ENCODE assay signal across 19 mouse cellular contexts in genomic region chr4:125977768-125978167, GRCm38 (mm10). TPM values are rescaled to one million over a fixed set of nuclear protein-coding genes. Genes with fewer than 3 reads are reported as not detected.
DNase-seq lines count a peak whose midpoint lies in the region; ATAC-seq and TF ChIP-seq lines count a peak whose summit lies in the region.
"Had no signal": no experiment of that assay in that cellular context is flagged by ENCODE, and none has a peak within 500 bp of the region (broad histone marks: within the 10 kb centered on the region; RNA-seq: fewer than 3 reads in every experiment).

No protein-coding gene starts in this region.

- no peak for TF ChIP-seq EP300 in lung, postnatal 0 days (IDR thresholded peaks at IDR 0.05)

- WGBS in forebrain, embryonic 11.5 days: 66% methylated on average over 9 of the region's 9 CpGs
- WGBS in forebrain, embryonic 16.5 days: 61% methylated on average over 9 of the region's 9 CpGs
- WGBS in lung, postnatal 0 days: 58% methylated on average over 9 of the region's 9 CpGs
- WGBS in midbrain, postnatal 0 days: 72% methylated on average over 9 of the region's 9 CpGs

- no peaks in the 10 kb centered on the region for H3K9me3 ChIP-seq in forebrain, embryonic 11.5 days (ENCODE audit: control insufficient read depth, low read length)
- no peaks in the 10 kb centered on the region for H3K9me3 ChIP-seq in forebrain, embryonic 16.5 days (ENCODE audit: control insufficient read depth, low read length)
- no peaks in the 10 kb centered on the region for H3K9me3 ChIP-seq in lung, postnatal 0 days (ENCODE audit: low read length)
- H3K9me3 ChIP-seq in midbrain, postnatal 0 days (ENCODE audit: low read length): no peaks in the 10 kb centered on the region
- H3K9me3 ChIP-seq: limb, embryonic 15.5 days; midbrain, embryonic 12.5 days had no signal

- no peak overlapping the region for H3K4me2 ChIP-seq in forebrain, embryonic 11.5 days (ENCODE audit: low read depth, low read length, severe bottlenecking)
- no peak overlapping the region for H3K4me2 ChIP-seq in forebrain, embryonic 16.5 days (ENCODE audit: low read length)
- H3K4me2 ChIP-seq in lung, postnatal 0 days (replicated peaks; ENCODE audit: low read depth, low read length): no peak overlapping the region
- H3K4me2 ChIP-seq in midbrain, postnatal 0 days (ENCODE audit: low read depth, low read length, poor library complexity, severe bottlenecking): no peak overlapping the region
- H3K4me2 ChIP-seq: heart, embryonic 13.5 days; limb, embryonic 15.5 days; midbrain, embryonic 12.5 days had no signal

- no peaks in the 10 kb centered on the region for H3K27me3 ChIP-seq in forebrain, embryonic 11.5 days (ENCODE audit: control insufficient read depth, insufficient read depth, low read length)
- no peaks in the 10 kb centered on the region for H3K27me3 ChIP-seq in forebrain, embryonic 16.5 days (replicated peaks; ENCODE audit: control insufficient read depth, insufficient read depth, low read length)
- H3K27me3 ChIP-seq in lung, postnatal 0 days (replicated peaks; ENCODE audit: insufficient read depth, low read length): no peaks in the 10 kb centered on the region
- H3K27me3 ChIP-seq in midbrain, postnatal 0 days (ENCODE audit: insufficient read depth, low read length): no peaks in the 10 kb centered on the region
- H3K27me3 ChIP-seq: limb, embryonic 15.5 days had no signal

- peak; percentile 60 for DNase-seq in forebrain, embryonic 11.5 days (ENCODE audit: low spot score)
- peak; percentile 10 to 35 for DNase-seq in lung, postnatal 4 days
- DNase-seq in lung, postnatal 0 days (ENCODE audit: low spot score): no peak
- DNase-seq in ES-CJ7 (ENCODE audit: low read depth, low spot score): peak; percentile 72
- no peak for DNase-seq in midbrain, postnatal 0 days (ENCODE audit: low spot score)
- DNase-seq: adrenal gland, adult 8-10 months; cerebellum, adult 9-11 months; heart, postnatal 4 days; lung, postnatal 14 days had no signal

- H3K4me1 ChIP-seq in forebrain, embryonic 11.5 days (replicated peaks; ENCODE audit: control insufficient read depth, insufficient read depth, low read length): 0 out of 2 replicates have a peak, but pooled peaks cover 2% of the 10 kb centered on the region
- H3K4me1 ChIP-seq in forebrain, embryonic 16.5 days (replicated peaks; ENCODE audit: control insufficient read depth, insufficient read depth, low read length): no peaks in the 10 kb centered on the region
- H3K4me1 ChIP-seq in lung, postnatal 0 days (ENCODE audit: insufficient read depth, low read depth, low read length): no peaks in the 10 kb centered on the region
- no peaks in the 10 kb centered on the region for H3K4me1 ChIP-seq in midbrain, postnatal 0 days (ENCODE audit: insufficient read depth, low read length)
- H3K4me1 ChIP-seq: heart, embryonic 13.5 days; limb, embryonic 15.5 days had no signal

- ATAC-seq in forebrain, embryonic 11.5 days (replicated peaks; ENCODE audit: low FRiP score): no peak
- ATAC-seq in forebrain, embryonic 16.5 days: no peak
- ATAC-seq in lung, postnatal 0 days: no peak
- ATAC-seq in granulocyte monocyte progenitor cell, adult 5-6 weeks (replicated peaks; ENCODE audit: poor library complexity, severe bottlenecking): peak; percentile 71
- no peak for ATAC-seq in erythroid progenitor cell, adult 5-6 weeks (replicated peaks; ENCODE audit: low FRiP score, poor library complexity, severe bottlenecking)
- ATAC-seq in midbrain, postnatal 0 days (ENCODE audit: low FRiP score): no peak
- ATAC-seq: inflammation-experienced regulatory T-cells, adult 6 months; Patski had no signal

- H3K4me3 ChIP-seq in forebrain, embryonic 11.5 days (ENCODE audit: low read depth, low read length): no peak overlapping the region
- H3K4me3 ChIP-seq in forebrain, embryonic 16.5 days (replicated peaks; ENCODE audit: low read length): no peak overlapping the region
- no peak overlapping the region for H3K4me3 ChIP-seq in lung, postnatal 0 days (ENCODE audit: low read depth, low read length)
- H3K4me3 ChIP-seq in midbrain, postnatal 0 days (ENCODE audit: low read depth, low read length): no peak overlapping the region
- H3K4me3 ChIP-seq: heart, embryonic 13.5 days; limb, embryonic 15.5 days; midbrain, embryonic 12.5 days; myocyte had no signal

- no peak overlapping the region for H3K27ac ChIP-seq in forebrain, embryonic 11.5 days (ENCODE audit: low read depth, low read length)
- H3K27ac ChIP-seq in forebrain, embryonic 16.5 days (ENCODE audit: low read length): no peak overlapping the region
- no peak overlapping the region for H3K27ac ChIP-seq in lung, postnatal 0 days (ENCODE audit: low read length)
- no peak overlapping the region for H3K27ac ChIP-seq in midbrain, postnatal 0 days (ENCODE audit: low read depth, low read length)
- H3K27ac ChIP-seq: heart, embryonic 13.5 days; limb, embryonic 15.5 days; midbrain, embryonic 12.5 days; stomach, postnatal 0 days had no signal

- no peaks in the 10 kb centered on the region for H3K36me3 ChIP-seq in forebrain, embryonic 11.5 days (ENCODE audit: control insufficient read depth, insufficient read depth, low read length)
- no peaks in the 10 kb centered on the region for H3K36me3 ChIP-seq in forebrain, embryonic 16.5 days (ENCODE audit: control insufficient read depth, insufficient read depth)
- H3K36me3 ChIP-seq in lung, postnatal 0 days (ENCODE audit: insufficient read depth, low read length): no peaks in the 10 kb centered on the region
- H3K36me3 ChIP-seq in midbrain, postnatal 0 days (ENCODE audit: insufficient read depth, low read length): no peaks in the 10 kb centered on the region
- H3K36me3 ChIP-seq: heart, embryonic 13.5 days; limb, embryonic 15.5 days; midbrain, embryonic 12.5 days had no signal

- TF ChIP-seq CTCF in lung, postnatal 0 days (IDR thresholded peaks at IDR 0.05): no peak
- TF ChIP-seq CTCF in midbrain, postnatal 0 days (IDR thresholded peaks at IDR 0.05): no peak

- no peak overlapping the region for H3K9ac ChIP-seq in forebrain, embryonic 11.5 days (ENCODE audit: low read length)
- H3K9ac ChIP-seq in forebrain, embryonic 16.5 days (replicated peaks; ENCODE audit: low read depth, low read length): no peak overlapping the region
- H3K9ac ChIP-seq in lung, postnatal 0 days (replicated peaks; ENCODE audit: low read depth): no peak overlapping the region
- H3K9ac ChIP-seq in midbrain, postnatal 0 days (replicated peaks; ENCODE audit: low read length, poor library complexity, severe bottlenecking): no peak overlapping the region
- H3K9ac ChIP-seq: heart, embryonic 13.5 days; limb, embryonic 15.5 days; midbrain, embryonic 12.5 days had no signal

RNA-seq across cellular contexts. Expression of gene Csf3r, which starts 46.6 kb away (rescaled TPM):
- polyA plus RNA-seq in forebrain, embryonic 11.5 days (2014; fragmentation: Nextera tagmentation; extraction: Ambion mirVana): 0.48 and 0.57 TPM in 2 replicates
- 0.53 and 0.70 TPM in 2 replicates for polyA plus RNA-seq in forebrain, embryonic 16.5 days (2015; fragmentation: Nextera tagmentation; extraction: Ambion mirVana)
- 3.4 and 3.7 TPM in 2 replicates for polyA plus RNA-seq in lung, postnatal 0 days (2015; fragmentation: Nextera tagmentation; extraction: Ambion mirVana)
- total RNA-seq in granulocyte monocyte progenitor cell, adult 5-6 weeks (2014; fragmentation: Nextera tagmentation): 111 and 141 TPM in 2 replicates
- total RNA-seq in granulocyte monocyte progenitor cell, adult 5-6 weeks (2017): 81.6 and 90.2 TPM in 2 replicates
- 33.2 and 46.1 TPM in 2 replicates for total RNA-seq in erythroid progenitor cell, adult 5-6 weeks (2015; ENCODE audit: low replicate concordance)
- total RNA-seq in erythroid progenitor cell, adult 5-6 weeks (2017; ENCODE audit: low replicate concordance): 11.7 and 14.2 TPM in 2 replicates
- 0.24 and 2.2 TPM in 2 replicates for total RNA-seq in midbrain, postnatal 0 days (2014; rRNA removed)
- polyA plus RNA-seq in midbrain, postnatal 0 days (2015; fragmentation: Nextera tagmentation; extraction: Ambion mirVana): 0.34 and 0.60 TPM in 2 replicates
- polyA plus RNA-seq: myocyte, Patski had no signal

Comparison
In these comparisons a context has a peak if more than half of its experiments do, and no peak if none do; other contexts are left out.
1. DNase-seq: peak in forebrain, embryonic 11.5 days (single experiment), lung, postnatal 4 days (2 of 2) and ES-CJ7 (single experiment); none in lung, postnatal 0 days (single experiment) and midbrain, postnatal 0 days (single experiment).